Mouse (Mus musculus) C2C12 (cell line): ENCODE measurements around the gene Ssh2.

Source experiments
- CTCF ChIP-seq: IDR thresholded peaks from one replicate; pipeline ENCODE4 v1.5.1; 2011; ENCODE audit not compliant: control insufficient read depth, insufficient read depth, insufficient read length
- MYOD1 ChIP-seq: IDR thresholded peaks from one replicate; pipeline ENCODE4 v1.6.1; 2011; ENCODE audit warnings: low read depth; ENCODE audit not compliant: control insufficient read depth, insufficient read length

DNA sequence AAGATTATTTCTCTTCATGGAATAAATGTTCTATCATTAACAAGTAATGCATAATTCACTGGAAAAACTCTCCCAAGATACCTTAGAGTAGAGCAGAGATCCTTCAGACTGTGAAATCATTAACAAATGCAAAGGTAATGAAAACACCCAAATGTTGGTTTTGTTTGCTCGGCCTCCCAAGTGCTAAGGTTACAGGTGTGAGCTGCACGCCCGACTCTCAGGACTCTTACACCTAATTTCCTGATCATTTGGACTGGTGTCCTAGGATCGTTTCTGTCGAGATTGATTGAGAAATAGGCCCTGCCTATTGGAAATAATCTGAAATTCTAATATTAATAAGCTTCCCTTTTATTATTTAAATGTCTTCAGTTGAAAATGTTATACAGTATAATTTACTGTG, 34.6 kb upstream of the Ssh2 start:
- TF ChIP-seq CTCF (no peak), MYOD1 (no peak)
